Comparison of ENCODE assay signal across 33 mouse cellular contexts in the genomic region with DNA sequence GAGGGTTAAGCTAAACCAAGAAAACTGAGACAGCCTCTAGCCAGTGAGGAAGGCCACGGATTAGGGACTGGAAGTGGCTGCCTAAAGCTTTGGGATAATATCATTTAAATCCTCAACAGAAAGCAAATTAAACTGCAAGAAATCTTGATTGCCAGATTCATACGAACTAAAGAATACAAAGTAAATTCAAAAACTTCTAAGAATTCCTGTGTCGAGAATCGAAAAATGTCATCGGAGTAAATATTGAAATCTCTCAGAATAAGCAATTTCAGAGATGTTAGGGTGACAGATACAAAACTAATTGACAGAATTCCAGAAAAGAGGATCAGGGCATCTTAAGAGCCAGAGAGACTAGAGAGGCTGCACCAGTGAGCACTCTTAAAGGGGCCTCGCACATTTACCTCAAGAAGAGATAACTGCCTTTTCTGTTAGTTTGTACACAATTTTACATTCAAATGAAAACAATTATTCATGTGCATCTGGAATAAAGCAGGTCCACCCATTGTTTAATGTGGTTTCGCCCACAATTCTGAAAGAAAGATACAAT.
DNase-seq lines count a peak whose midpoint lies in the region; ATAC-seq lines count a peak whose summit lies in the region.
"Had no signal": no experiment of that assay in that cellular context is flagged by ENCODE, and none has a peak within 500 bp of the region (broad histone marks: within the 10 kb centered on the region; RNA-seq: fewer than 3 reads in every experiment).

No protein-coding gene starts in this region.

- H3K4me1 ChIP-seq in midbrain, embryonic 11.5 days (ENCODE audit: control insufficient read depth, insufficient read depth, low read length) = peaks cover 5% of the 10 kb centered on the region
- H3K4me1 ChIP-seq in midbrain, embryonic 16.5 days (ENCODE audit: control insufficient read depth, insufficient read depth, low read length) = peaks cover 23% of the 10 kb centered on the region
- no peaks in the 10 kb centered on the region for H3K4me1 ChIP-seq in forebrain, embryonic 11.5 days (replicated peaks; ENCODE audit: control insufficient read depth, insufficient read depth, low read length)
- H3K4me1 ChIP-seq: heart, embryonic 10.5 days; heart, embryonic 15.5 days; liver, embryonic 12.5 days; neural tube, embryonic 15.5 days had no signal

- H3K9ac ChIP-seq in midbrain, embryonic 11.5 days (ENCODE audit: low read length) = no peak overlapping the region
- H3K9ac ChIP-seq in midbrain, embryonic 16.5 days (ENCODE audit: low read depth, low read length) = no peak overlapping the region
- no peak overlapping the region for H3K9ac ChIP-seq in forebrain, embryonic 11.5 days (ENCODE audit: low read length)
- H3K9ac ChIP-seq: embryonic facial prominence, embryonic 12.5 days; forebrain, embryonic 12.5 days; forebrain, postnatal 0 days; heart, embryonic 15.5 days; liver, embryonic 12.5 days; liver, postnatal 0 days; neural tube, embryonic 15.5 days had no signal

- 53% methylated on average over 7 of the region's 7 CpGs for WGBS in midbrain, embryonic 11.5 days
- 37% methylated on average over 7 of the region's 7 CpGs for WGBS in midbrain, embryonic 16.5 days
- WGBS in forebrain, embryonic 11.5 days = 57% methylated on average over 7 of the region's 7 CpGs

- no peak overlapping the region for H3K4me3 ChIP-seq in midbrain, embryonic 11.5 days (ENCODE audit: low read depth, low read length)
- H3K4me3 ChIP-seq in midbrain, embryonic 16.5 days (ENCODE audit: low read depth, low read length) = no peak overlapping the region
- no peak overlapping the region for H3K4me3 ChIP-seq in forebrain, embryonic 11.5 days (ENCODE audit: low read depth, low read length)
- H3K4me3 ChIP-seq: embryonic facial prominence, embryonic 12.5 days; erythroblast, embryonic 14.5 days; forebrain, embryonic 12.5 days; heart, embryonic 10.5 days; heart, embryonic 15.5 days; liver, embryonic 12.5 days; neural tube, embryonic 15.5 days had no signal

- peak; percentile 28 for DNase-seq in embryo, embryonic 10.5 days (ENCODE audit: low spot score)
- no peak for DNase-seq in embryo, embryonic 9.5 days (ENCODE audit: extremely low spot score)
- DNase-seq in MN1 (ENCODE audit: low spot score) = peak; percentile 6
- peak; percentile 84 for DNase-seq in midbrain, embryonic 11.5 days (ENCODE audit: low spot score, missing footprints)
- DNase-seq in cerebellum, adult 18-20 months = no peak
- no peak for DNase-seq in kidney, adult 8-10 months
- DNase-seq in forebrain, embryonic 11.5 days (ENCODE audit: low spot score) = no peak
- DNase-seq: adrenal gland, postnatal 10 days; cerebellum, adult 11-12 months; forebrain, postnatal 0 days; gastrocnemius, postnatal 14 days; heart, adult 11 months; kidney, adult 11 months; kidney, postnatal 36 days; layer of hippocampus, postnatal 36 days; liver, postnatal 0 days; lung, postnatal 36 days; right cerebral cortex, adult 18-20 months; right cerebral cortex, postnatal 4 days; thymus, adult 2 months; thymus, postnatal 36 days had no signal

- 0 out of 2 replicates have a peak, but pooled peaks have one; percentile 28 for ATAC-seq in midbrain, embryonic 11.5 days (ENCODE audit: low FRiP score)
- ATAC-seq in midbrain, embryonic 16.5 days = peak; percentile 40; the same call in 1 of the 2 replicates
- ATAC-seq in forebrain, embryonic 11.5 days (replicated peaks; ENCODE audit: low FRiP score) = no peak
- ATAC-seq: forebrain, postnatal 0 days; inflammation-experienced regulatory T-cells, adult 6 months; liver, embryonic 12.5 days; liver, postnatal 0 days; Patski had no signal

- H3K4me2 ChIP-seq in midbrain, embryonic 11.5 days = no peak overlapping the region
- H3K4me2 ChIP-seq in midbrain, embryonic 16.5 days (ENCODE audit: low read length) = peak overlapping the region; percentile 31; the same call in 1 of the 2 replicates
- H3K4me2 ChIP-seq in forebrain, embryonic 11.5 days (ENCODE audit: low read depth, low read length, severe bottlenecking) = no peak overlapping the region
- H3K4me2 ChIP-seq: embryonic facial prominence, embryonic 12.5 days; forebrain, embryonic 12.5 days; heart, embryonic 15.5 days; hindbrain, embryonic 14.5 days; liver, embryonic 12.5 days; neural tube, embryonic 15.5 days had no signal

- H3K27ac ChIP-seq in midbrain, embryonic 11.5 days (ENCODE audit: low read depth, low read length) = no peak overlapping the region
- peak overlapping the region; percentile 63 for H3K27ac ChIP-seq in midbrain, embryonic 16.5 days (ENCODE audit: low read length)
- H3K27ac ChIP-seq in forebrain, embryonic 11.5 days (ENCODE audit: low read depth, low read length) = no peak overlapping the region
- H3K27ac ChIP-seq: heart, embryonic 10.5 days; heart, embryonic 15.5 days; liver, embryonic 12.5 days; neural tube, embryonic 15.5 days had no signal

- no peaks in the 10 kb centered on the region for H3K36me3 ChIP-seq in midbrain, embryonic 11.5 days (ENCODE audit: control insufficient read depth, insufficient read depth, low read length)
- H3K36me3 ChIP-seq in midbrain, embryonic 16.5 days (ENCODE audit: control insufficient read depth, insufficient read depth, low read length) = no peaks in the 10 kb centered on the region
- H3K36me3 ChIP-seq in forebrain, embryonic 11.5 days (ENCODE audit: control insufficient read depth, insufficient read depth, low read length) = no peaks in the 10 kb centered on the region
- H3K36me3 ChIP-seq: embryonic facial prominence, embryonic 12.5 days; forebrain, embryonic 12.5 days; G1E; heart, embryonic 10.5 days; heart, embryonic 15.5 days; liver, embryonic 12.5 days; neural tube, embryonic 15.5 days had no signal

- H3K27me3 ChIP-seq in midbrain, embryonic 11.5 days (ENCODE audit: control insufficient read depth, insufficient read depth, low read length) = no peaks in the 10 kb centered on the region
- no peaks in the 10 kb centered on the region for H3K27me3 ChIP-seq in midbrain, embryonic 16.5 days (ENCODE audit: control insufficient read depth, insufficient read depth, low read depth, low read length)
- H3K27me3 ChIP-seq in forebrain, embryonic 11.5 days (ENCODE audit: control insufficient read depth, insufficient read depth, low read length) = no peaks in the 10 kb centered on the region
- H3K27me3 ChIP-seq: embryonic facial prominence, embryonic 12.5 days; forebrain, embryonic 12.5 days; heart, embryonic 15.5 days; liver, embryonic 12.5 days; neural tube, embryonic 15.5 days had no signal

- no peaks in the 10 kb centered on the region for H3K9me3 ChIP-seq in midbrain, embryonic 11.5 days (ENCODE audit: control insufficient read depth, low read length)
- no peaks in the 10 kb centered on the region for H3K9me3 ChIP-seq in midbrain, embryonic 16.5 days (replicated peaks; ENCODE audit: control insufficient read depth, low read length, poor library complexity, severe bottlenecking)
- no peaks in the 10 kb centered on the region for H3K9me3 ChIP-seq in forebrain, embryonic 11.5 days (ENCODE audit: control insufficient read depth, low read length)
- H3K9me3 ChIP-seq: embryonic facial prominence, embryonic 12.5 days; forebrain, embryonic 12.5 days; G1E; heart, embryonic 10.5 days; heart, embryonic 15.5 days; liver, embryonic 12.5 days; neural tube, embryonic 15.5 days had no signal

Comparison
In these comparisons a context has a peak if more than half of its experiments do, and no peak if none do; other contexts are left out.
1. DNase-seq: peak in embryo, embryonic 10.5 days (single experiment), MN1 (single experiment) and midbrain, embryonic 11.5 days (single experiment); none in embryo, embryonic 9.5 days (single experiment), cerebellum, adult 18-20 months (0 of 2), kidney, adult 8-10 months (0 of 2) and forebrain, embryonic 11.5 days (single experiment).